Mouse (Mus musculus): Measurements from ENCODE around the gene Cux1.

DNA sequence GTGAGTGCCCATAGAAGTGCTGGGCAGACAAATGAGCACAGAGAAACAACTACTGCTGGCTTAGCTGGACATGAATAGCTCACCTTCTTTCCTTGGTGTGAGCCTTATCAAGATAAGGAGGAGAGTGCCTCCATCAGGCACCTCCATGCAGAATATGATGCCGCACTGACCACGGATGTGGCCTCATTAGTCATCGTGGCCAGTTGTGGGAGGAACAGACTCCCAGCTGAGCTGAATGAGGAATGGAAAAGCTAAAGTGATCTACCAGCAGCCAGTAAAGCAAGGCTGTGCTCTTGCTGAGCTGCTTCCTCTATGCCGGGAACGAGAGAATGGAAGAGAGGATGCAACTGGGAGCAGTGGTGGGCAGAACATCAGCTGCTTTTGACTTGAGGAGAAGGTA, 101.9 kb downstream of the Cux1 start:
- TF ChIP-seq CTCF (IDR thresholded peaks at IDR 0.05; ENCODE audit: control insufficient read depth, insufficient read depth, low read length) (no peak), POLR2A (IDR thresholded peaks at IDR 0.05; ENCODE audit: borderline replicate concordance, control insufficient read depth, low read depth, low read length) (no peak)
